Mouse (Mus musculus): Measurements from ENCODE around the gene Invs.

DNA sequence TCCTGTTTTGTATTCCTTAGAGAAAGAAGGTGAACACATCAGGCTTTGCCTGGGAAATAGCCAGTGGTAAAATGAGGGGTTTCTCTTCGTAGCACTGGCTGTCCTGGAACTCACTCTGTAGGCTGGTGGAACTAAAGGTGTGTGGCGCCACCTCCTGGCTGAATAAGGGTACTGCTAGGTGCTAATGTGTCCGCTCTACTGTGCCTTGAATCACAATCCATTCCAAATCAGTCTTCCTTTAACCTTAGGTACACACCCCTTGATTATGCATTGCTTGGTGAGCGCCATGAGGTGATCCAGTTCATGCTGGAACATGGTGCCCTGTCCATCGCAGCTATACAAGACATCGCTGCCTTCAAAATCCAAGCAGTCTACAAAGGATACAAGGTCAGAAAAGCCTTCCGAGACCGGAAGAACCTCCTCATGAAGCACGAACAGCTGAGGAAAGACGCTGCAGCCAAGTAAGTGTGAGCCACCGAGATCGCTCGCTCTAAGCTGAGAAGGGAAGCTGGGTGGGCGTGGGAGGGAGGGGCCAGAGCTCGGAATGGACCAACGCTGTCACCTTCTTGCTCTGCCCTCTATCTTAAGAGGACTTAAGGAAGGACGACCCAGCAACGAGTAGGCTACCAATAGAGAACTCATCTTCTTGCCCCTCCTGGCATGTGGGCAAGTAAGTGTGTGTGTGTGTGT is 127.9 kb downstream of the Invs start:
- TF ChIP-seq POLR2A (IDR thresholded peaks at IDR 0.05; ENCODE audit: insufficient read depth, low read depth, low read length) (no peak), CTCF (IDR thresholded peaks at IDR 0.05) (peak; percentile 93), EP300 (IDR thresholded peaks at IDR 0.05; ENCODE audit: insufficient read depth, low read depth, low read length) (0 out of 2 replicates have a peak, but pooled peaks have one; percentile 50)
